Mouse (Mus musculus) testis, adult 10 weeks (tissue): Measurements from ENCODE around the gene Rpa2. TPM values are rescaled to one million over a fixed set of nuclear protein-coding genes. Genes with fewer than 3 reads are reported as not detected.

ENCODE experiments used
- polyA plus RNA-seq: library from polyadenylated mRNA; stranded (reverse); fragments of 350-450 nt; fragmentation: Illumina TruSeq; extraction: RNeasy Lipid Tissue Mini Kit (QIAGEN cat#74804); gene quantifications from one replicate; pipeline ENCODE4 v1.2.3, GENCODE M21; 2014; ENCODE audit warnings: low read depth, low replicate concordance

Gene Rpa2
- 11.9 TPM for polyA plus RNA-seq

GRCm38 (mm10) chr4:132767914-132768876 lies at the start of gene Rpa2:
Gene Rpa2, plus strand, starts transcription at chr4:132768332.

GRCm38 (mm10) chr4:132732148-132732684 lies 35.9 kb upstream of the Rpa2 start, which contains the start of gene Xkr8:
Gene Xkr8, minus strand, starts transcription at chr4:132732546.

GRCm38 (mm10) chr4:132756974-132757373 lies 11.2 kb upstream of the Rpa2 start, which contains the start of gene Smpdl3b:
Gene Smpdl3b, minus strand, starts transcription at chr4:132757252.

GRCm38 (mm10) chr4:132796196-132796886 lies 28.2 kb downstream of the Rpa2 start, which contains the start of gene Themis2:
Gene Themis2, minus strand, starts transcription at chr4:132796387.

Other genes starting within 250 kb of the Rpa2 start
- 403 TPM for gene Atpif1, start 234.7 kb upstream of the Rpa2 start, polyA plus RNA-seq
- 171 TPM for gene Dnajc8, start 232.8 kb upstream of the Rpa2 start, polyA plus RNA-seq
- gene Ptafr, start 204.3 kb upstream of the Rpa2 start, polyA plus RNA-seq, result 0.20 TPM
- gene Eya3, start 129.3 kb upstream of the Rpa2 start, polyA plus RNA-seq, result 72.4 TPM
- 8.4 TPM for gene Xkr8, start 35.8 kb upstream of the Rpa2 start, polyA plus RNA-seq
- 2.4 TPM for gene Smpdl3b, start 11.1 kb upstream of the Rpa2 start, polyA plus RNA-seq
- gene Themis2, start 28.1 kb downstream of the Rpa2 start, polyA plus RNA-seq, result 0.18 TPM
- 9.0 TPM for gene Ppp1r8, start 74.8 kb downstream of the Rpa2 start, polyA plus RNA-seq
- 68.1 TPM for gene Stx12, start 116.2 kb downstream of the Rpa2 start, polyA plus RNA-seq
- 330 TPM for gene Fam76a, start 154.2 kb downstream of the Rpa2 start, polyA plus RNA-seq
- 0.29 TPM for gene Fgr, start 205.8 kb downstream of the Rpa2 start, polyA plus RNA-seq
- gene Ahdc1, start 242.9 kb downstream of the Rpa2 start, polyA plus RNA-seq, result 2.3 TPM